Mouse (Mus musculus): ENCODE data around the gene Ripor1. TPM values are rescaled to one million over a fixed set of nuclear protein-coding genes. Genes with fewer than 3 reads are reported as not detected.

The Ripor1 gene
- polyA plus RNA-seq, 1 experiment from 2014 or later = 20.2 TPM

DNA sequence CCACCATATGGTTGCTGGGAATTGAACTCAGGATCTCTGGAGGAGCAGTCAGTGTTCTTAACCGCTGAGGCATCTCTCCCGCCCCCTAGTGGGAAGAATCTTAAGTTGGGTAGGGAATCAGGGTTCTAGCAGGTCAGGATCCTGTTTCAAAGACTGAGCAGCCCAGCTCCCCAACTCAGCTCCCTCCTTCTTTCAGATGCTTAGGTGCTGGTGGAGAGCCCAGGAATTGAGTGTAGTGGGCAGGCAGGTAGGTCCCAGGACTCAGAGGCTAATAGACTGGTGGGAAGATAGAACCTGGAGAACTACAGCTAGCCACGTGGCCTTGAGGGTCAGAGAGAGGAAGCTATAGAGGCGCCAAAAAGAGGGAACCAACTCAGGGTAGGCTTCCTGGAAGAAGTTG lies 2.6 kb downstream of the Ripor1 start:
- H3K36me3 ChIP-seq = 0 out of 2 replicates have a peak, but pooled peaks cover 9% of the 10 kb centered on the region
- peaks cover 31% of the 10 kb centered on the region for H3K4me1 ChIP-seq
- peak overlapping the region; percentile 80; the same call in 1 of the 2 replicates for H3K4me2 ChIP-seq (replicated peaks)
- no peak overlapping the region; the same call in 1 of the 2 replicates for H3K9ac ChIP-seq
- ATAC-seq (ENCODE audit: low FRiP score, low read depth) = no peak
- H3K27me3 ChIP-seq = peaks cover 14% of the 10 kb centered on the region
- H3K27ac ChIP-seq = no peak overlapping the region
- H3K9me3 ChIP-seq = no peaks in the 10 kb centered on the region
- 24% methylated on average over 4 of the region's 4 CpGs for WGBS
- no peak overlapping the region for H3K4me3 ChIP-seq

DNA sequence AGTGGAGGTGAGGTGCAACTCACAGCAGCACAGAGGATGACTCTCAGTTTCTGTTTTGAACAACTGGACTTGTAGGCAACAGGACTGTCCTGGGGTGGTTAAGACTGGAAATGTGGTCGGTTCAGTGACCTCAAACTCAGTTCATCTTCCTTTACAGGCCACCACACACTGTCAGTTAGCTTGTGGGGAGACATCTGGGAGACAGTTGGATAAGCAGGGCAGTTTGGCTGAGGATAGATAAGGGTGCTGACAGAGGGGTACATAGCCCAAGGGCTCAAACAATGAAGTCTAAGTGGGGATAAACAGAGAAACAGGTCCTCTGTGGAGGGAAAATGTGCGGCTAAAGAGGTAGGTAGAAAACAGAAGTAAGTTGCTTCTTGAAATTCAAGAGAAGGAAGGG lies 4.3 kb downstream of the Ripor1 start:
- H3K27me3 ChIP-seq = peaks cover 24% of the 10 kb centered on the region
- H3K4me1 ChIP-seq = peaks cover 43% of the 10 kb centered on the region
- 0 out of 2 replicates have a peak, but pooled peaks cover 9% of the 10 kb centered on the region for H3K36me3 ChIP-seq
- no peak overlapping the region for H3K4me3 ChIP-seq
- WGBS = 75% methylated on average over 2 of the region's 2 CpGs
- H3K9ac ChIP-seq = no peak overlapping the region
- H3K27ac ChIP-seq = no peak overlapping the region
- no peaks in the 10 kb centered on the region for H3K9me3 ChIP-seq
- no peak for ATAC-seq (ENCODE audit: low FRiP score, low read depth)
- no peak overlapping the region for H3K4me2 ChIP-seq (replicated peaks)

DNA sequence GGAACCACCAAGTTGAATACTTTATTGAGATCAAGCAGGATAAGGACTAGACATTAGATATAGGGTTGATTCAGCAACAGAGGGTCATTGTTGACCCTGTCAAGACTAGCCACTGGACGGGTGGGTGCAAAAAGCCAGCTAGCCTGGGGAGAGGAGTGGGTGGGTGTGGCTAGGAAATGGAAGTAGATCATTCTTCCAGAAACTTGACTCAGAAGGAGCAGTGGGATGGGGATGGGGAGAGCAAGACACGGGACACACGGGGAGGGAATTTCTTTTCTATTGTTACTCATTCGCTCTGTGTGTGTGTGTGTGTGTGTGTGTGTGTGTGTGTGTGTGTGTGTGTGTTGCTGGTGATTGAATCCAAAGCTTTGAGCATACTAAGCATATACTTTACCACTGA lies 4.7 kb downstream of the Ripor1 start:
- H3K4me2 ChIP-seq (replicated peaks) = no peak overlapping the region
- no peak overlapping the region for H3K9ac ChIP-seq
- H3K27ac ChIP-seq = no peak overlapping the region
- peaks cover 24% of the 10 kb centered on the region for H3K27me3 ChIP-seq
- H3K36me3 ChIP-seq = peaks cover 11% of the 10 kb centered on the region; the same call in 1 of the 2 replicates
- ATAC-seq (ENCODE audit: low FRiP score, low read depth) = no peak
- peaks cover 43% of the 10 kb centered on the region for H3K4me1 ChIP-seq
- WGBS = 91% methylated on average over 4 of the region's 4 CpGs
- H3K4me3 ChIP-seq = no peak overlapping the region
- H3K9me3 ChIP-seq = no peaks in the 10 kb centered on the region

DNA sequence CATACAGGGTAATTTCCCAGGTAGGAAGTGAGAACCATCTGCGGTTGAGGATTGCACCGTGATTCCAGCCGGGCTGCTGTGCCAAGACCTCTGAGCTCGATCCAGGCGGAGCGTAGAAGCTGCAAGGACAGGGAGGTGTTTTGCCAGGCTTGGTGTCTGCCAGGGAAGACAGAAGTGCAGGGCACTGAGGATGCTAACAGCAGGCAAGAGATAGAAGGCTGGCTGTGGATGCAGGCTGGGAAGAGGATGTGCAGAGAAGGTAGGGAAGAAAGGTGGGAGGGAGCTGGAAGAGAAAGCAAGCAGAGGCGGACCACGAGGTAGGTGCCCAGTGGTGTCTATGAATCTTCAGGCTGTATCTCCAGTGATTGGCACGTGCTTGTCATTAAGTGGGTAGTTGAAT lies 6.8 kb downstream of the Ripor1 start:
- H3K9ac ChIP-seq = no peak overlapping the region
- peaks cover 27% of the 10 kb centered on the region for H3K27me3 ChIP-seq
- ATAC-seq (ENCODE audit: low FRiP score, low read depth) = no peak
- no peak overlapping the region for H3K4me3 ChIP-seq
- H3K36me3 ChIP-seq = peaks cover 32% of the 10 kb centered on the region
- no peak overlapping the region for H3K4me2 ChIP-seq (replicated peaks)
- no peak overlapping the region for H3K27ac ChIP-seq
- H3K9me3 ChIP-seq = no peaks in the 10 kb centered on the region
- WGBS = 84% methylated on average over 9 of the region's 9 CpGs
- peaks cover 34% of the 10 kb centered on the region for H3K4me1 ChIP-seq

DNA sequence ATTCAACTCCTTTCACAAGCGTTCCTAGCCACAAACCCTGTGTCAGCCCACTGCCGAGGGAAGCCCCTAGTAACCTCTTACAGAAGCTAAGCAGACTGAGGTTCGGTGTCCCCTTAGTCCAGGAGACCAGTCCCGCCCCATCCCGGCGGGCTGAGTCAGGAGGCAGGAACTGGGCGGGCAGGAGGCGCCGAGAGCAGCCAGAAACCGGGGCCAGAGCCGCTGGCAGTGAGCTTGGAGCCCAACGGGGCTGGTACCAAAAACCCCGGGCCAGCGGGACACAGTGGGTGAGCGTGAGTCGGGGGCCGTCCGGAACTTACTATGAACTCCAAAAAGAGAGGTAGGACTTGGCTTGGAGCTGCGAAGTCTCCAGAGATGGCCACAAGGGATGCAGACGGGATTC lies 8.0 kb downstream of the Ripor1 start:
- H3K36me3 ChIP-seq = peaks cover 44% of the 10 kb centered on the region
- H3K4me2 ChIP-seq (replicated peaks) = peak overlapping the region; percentile 94
- peaks cover 27% of the 10 kb centered on the region for H3K27me3 ChIP-seq
- no peak for ATAC-seq (ENCODE audit: low FRiP score, low read depth)
- peak overlapping the region; percentile 56 for H3K4me3 ChIP-seq
- no peak overlapping the region for H3K27ac ChIP-seq
- 3% methylated on average over 20 of the region's 20 CpGs for WGBS
- H3K9ac ChIP-seq = peak overlapping the region; percentile 53; the same call in 1 of the 2 replicates
- H3K4me1 ChIP-seq = peaks cover 24% of the 10 kb centered on the region
- H3K9me3 ChIP-seq = no peaks in the 10 kb centered on the region

DNA sequence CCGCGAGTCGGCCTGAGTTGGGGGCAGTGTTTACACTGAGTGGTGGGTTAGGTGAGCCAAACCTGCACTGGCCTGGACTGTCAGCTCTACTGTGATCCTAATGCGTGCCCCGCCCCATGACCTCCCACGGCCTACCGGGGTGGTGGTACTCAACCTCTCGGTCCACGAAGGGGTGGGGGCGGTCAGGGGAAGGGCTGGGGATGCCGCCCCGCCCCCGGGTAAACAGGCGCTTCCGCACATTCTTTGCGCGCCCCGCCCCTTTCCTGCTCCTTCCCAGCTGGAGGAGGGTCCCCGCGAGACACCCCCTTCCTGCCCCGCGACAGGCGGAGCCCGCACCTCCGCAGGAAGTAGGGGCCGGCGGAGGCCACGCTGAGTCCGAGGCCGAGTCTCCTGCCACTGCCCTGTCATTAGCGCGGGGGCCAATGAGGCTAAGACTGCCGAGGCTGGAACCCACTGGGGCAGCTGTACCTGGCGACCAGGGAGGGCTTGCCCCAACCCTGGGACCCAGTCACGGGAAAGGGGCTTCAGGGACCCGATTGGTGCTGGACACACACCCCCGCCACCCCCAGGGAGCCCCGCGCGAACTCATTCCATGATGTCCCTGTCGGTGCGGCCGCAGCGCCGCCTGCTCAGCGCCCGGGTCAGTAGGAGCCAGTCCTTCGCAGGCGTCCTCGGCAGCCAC lies 8.9 kb downstream of the Ripor1 start:
- Histone ChIP-seq H3K27ac (no peak overlapping the region), H3K9me3 (no peaks in the 10 kb centered on the region), H3K36me3 (peaks cover 53% of the 10 kb centered on the region), H3K4me2 (replicated peaks) (peak overlapping the region; percentile 94), H3K27me3 (peaks cover 27% of the 10 kb centered on the region), H3K4me1 (peaks cover 24% of the 10 kb centered on the region), H3K9ac (peak overlapping the region; percentile 70), H3K4me3 (peak overlapping the region; percentile 56)
- WGBS = 1% methylated on average over 50 of the region's 50 CpGs
- peak; percentile 71 for ATAC-seq (ENCODE audit: low FRiP score, low read depth)

DNA sequence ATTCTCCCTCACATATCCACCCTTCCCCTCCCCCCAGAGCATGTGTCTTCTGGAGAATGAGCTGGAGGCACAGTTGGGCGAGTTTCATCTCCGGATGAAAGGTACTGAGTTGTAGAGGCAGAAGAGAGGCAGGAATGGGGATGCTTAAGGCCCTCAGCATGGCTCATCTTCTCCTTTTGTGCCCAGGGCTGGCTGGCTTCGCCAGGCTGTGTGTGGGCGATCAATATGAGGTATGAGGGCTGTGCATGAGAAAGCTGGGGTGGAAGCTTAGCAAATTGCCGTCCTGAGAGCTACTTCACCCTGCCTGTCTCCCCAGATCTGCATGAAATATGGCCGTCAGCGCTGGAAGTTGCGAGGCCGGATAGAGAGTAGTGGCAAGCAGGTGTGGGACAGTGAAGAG lies 10.9 kb downstream of the Ripor1 start:
- no peak overlapping the region for H3K4me2 ChIP-seq (replicated peaks)
- H3K36me3 ChIP-seq = peaks cover 65% of the 10 kb centered on the region
- H3K27me3 ChIP-seq = peaks cover 27% of the 10 kb centered on the region
- peaks cover 24% of the 10 kb centered on the region for H3K4me1 ChIP-seq
- H3K9ac ChIP-seq = no peak overlapping the region
- no peak overlapping the region for H3K27ac ChIP-seq
- H3K9me3 ChIP-seq = no peaks in the 10 kb centered on the region
- no peak overlapping the region for H3K4me3 ChIP-seq
- WGBS = 88% methylated on average over 9 of the region's 9 CpGs
- no peak for ATAC-seq (ENCODE audit: low FRiP score, low read depth)

DNA sequence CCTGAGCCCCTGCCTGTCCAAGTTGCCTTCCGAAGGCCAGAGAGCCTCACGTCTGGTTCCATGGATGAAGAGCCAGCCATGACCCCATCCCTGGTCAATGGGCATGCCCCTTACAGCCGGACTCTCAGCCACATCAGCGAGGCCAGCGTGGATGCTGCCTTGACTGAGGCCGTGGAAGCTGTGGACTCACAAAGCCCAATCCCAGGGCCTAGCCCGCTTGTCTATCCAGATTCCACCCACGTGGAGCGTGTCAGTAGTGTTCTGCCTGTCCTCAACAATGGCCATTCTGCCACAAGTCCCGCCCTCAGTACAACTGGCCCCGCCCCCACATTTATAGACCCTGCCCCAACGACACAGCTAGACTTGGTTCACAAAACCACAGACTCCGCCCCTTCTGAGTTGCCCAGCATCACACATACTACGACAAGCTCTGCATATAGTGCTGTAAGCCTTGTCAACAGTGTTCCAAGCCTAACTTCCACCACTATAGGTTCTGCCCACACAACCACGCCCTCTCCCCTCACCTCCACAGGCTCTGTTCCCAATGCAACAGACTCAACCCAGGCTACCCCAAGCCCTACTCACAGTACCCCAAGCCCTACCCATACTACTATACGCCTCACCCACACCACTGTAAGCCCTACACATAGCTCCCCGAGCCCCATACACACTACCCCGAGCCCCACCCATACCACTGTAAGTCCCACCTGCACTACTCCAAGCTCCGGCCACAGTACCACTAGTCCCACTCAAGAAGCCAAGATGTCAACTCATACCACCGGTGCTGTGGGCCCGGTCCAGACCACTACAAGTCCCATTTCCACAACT lies 12.6 kb downstream of the Ripor1 start:
- peaks cover 78% of the 10 kb centered on the region for H3K36me3 ChIP-seq
- WGBS = 90% methylated on average over 21 of the region's 21 CpGs

DNA sequence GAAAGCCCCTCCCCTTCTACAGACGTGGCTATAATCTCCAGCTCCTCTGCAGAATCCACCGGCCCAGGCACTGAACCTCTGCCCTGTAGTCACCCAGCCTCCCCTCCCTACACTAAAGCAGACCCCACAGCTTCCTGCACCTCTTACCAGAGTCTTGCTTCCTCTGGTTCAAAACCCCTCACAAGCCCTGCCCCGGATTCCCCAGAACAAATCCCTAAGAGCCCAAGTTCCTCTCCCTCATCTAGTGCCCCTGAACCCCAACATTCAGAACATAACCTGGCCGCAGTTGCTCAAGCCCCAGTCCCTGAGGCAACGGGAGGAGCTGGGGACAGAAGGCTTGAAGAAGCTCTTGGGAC lies 13.2 kb downstream of the Ripor1 start:
- H3K36me3 ChIP-seq = peaks cover 78% of the 10 kb centered on the region

More for the DNA sequence above, 12.6 kb downstream of the Ripor1 start:
- no peak overlapping the region for H3K4me3 ChIP-seq
- no peak for ATAC-seq (ENCODE audit: low FRiP score, low read depth)
- no peaks in the 10 kb centered on the region for H3K9me3 ChIP-seq
- peaks cover 31% of the 10 kb centered on the region for H3K4me1 ChIP-seq
- no peak overlapping the region for H3K4me2 ChIP-seq (replicated peaks)
- no peak overlapping the region for H3K27ac ChIP-seq
- peaks cover 14% of the 10 kb centered on the region; the same call in 1 of the 2 replicates for H3K27me3 ChIP-seq
- H3K9ac ChIP-seq = no peak overlapping the region

DNA sequence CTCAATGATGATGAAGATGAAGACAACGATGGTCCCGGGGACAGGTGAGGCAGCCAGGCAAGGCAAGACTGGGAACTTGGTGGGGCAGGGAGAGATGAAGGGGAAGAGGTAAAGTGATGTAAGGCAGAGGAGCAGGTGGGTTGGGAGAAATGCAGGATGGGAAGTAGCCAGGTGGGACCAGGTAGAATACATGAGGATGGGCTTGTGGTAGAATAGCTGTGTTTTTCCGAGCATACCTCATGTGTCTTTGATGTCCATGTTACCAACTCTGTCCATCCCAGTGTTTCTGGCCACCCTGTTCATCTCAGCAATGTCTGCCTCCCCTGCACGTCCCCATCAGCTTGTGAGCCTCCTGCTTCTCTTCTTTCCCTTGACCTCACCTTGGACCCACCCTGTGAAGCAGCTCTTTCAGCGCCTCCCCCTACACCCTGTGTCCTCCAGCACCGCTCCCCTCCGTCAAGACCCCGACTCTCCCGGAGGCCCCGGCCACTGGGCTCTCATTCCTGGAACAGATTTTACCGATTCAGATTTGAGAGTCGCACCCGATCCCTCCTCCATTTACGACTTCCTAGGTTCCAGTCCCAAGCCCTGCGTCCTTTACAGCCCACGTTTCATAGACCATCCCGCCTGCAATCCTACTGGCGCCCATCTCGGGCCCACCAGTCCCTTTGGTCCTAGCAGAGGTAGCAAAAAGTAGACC lies 14.0 kb downstream of the Ripor1 start:
- H3K9me3 ChIP-seq = no peaks in the 10 kb centered on the region
- H3K27ac ChIP-seq = no peak overlapping the region
- no peak overlapping the region for H3K9ac ChIP-seq
- WGBS = 90% methylated on average over 19 of the region's 19 CpGs
- no peak for ATAC-seq (ENCODE audit: low FRiP score, low read depth)
- 0 out of 2 replicates have a peak, but pooled peaks cover 7% of the 10 kb centered on the region for H3K27me3 ChIP-seq
- H3K4me1 ChIP-seq = peaks cover 32% of the 10 kb centered on the region
- H3K36me3 ChIP-seq = peaks cover 78% of the 10 kb centered on the region
- H3K4me3 ChIP-seq = no peak overlapping the region
- no peak overlapping the region for H3K4me2 ChIP-seq (replicated peaks)

More for the DNA sequence above, 13.2 kb downstream of the Ripor1 start:
- H3K4me1 ChIP-seq = peaks cover 32% of the 10 kb centered on the region
- H3K27me3 ChIP-seq = 0 out of 2 replicates have a peak, but pooled peaks cover 12% of the 10 kb centered on the region
- no peaks in the 10 kb centered on the region for H3K9me3 ChIP-seq
- no peak for ATAC-seq (ENCODE audit: low FRiP score, low read depth)
- no peak overlapping the region for H3K4me2 ChIP-seq (replicated peaks)
- H3K27ac ChIP-seq = no peak overlapping the region
- no peak overlapping the region for H3K9ac ChIP-seq
- H3K4me3 ChIP-seq = no peak overlapping the region
- WGBS = 93% methylated on average over 5 of the region's 5 CpGs

DNA sequence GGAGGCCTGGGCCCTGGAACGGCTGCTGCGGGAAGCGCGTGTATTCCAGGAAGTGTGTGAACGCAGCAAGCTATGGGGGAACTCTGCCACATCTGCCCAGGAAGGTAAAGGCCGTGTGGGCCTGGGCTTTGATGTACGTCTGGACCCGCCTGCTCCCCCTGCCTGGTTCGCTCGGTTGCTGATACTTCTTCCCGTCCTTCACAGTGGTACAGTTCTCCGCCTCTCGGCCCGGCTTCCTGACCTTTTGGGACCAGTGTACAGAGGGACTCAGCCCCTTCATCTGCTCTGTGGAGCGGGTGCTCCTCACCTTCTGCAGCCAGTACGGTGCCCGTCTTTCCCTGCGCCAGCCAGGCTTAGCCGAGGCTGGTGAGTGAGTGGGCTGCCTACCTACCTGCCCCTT lies 15.2 kb downstream of the Ripor1 start:
- 86% methylated on average over 19 of the region's 19 CpGs for WGBS
- ATAC-seq (ENCODE audit: low FRiP score, low read depth) = no peak
- peaks cover 71% of the 10 kb centered on the region for H3K36me3 ChIP-seq
- H3K4me2 ChIP-seq (replicated peaks) = no peak overlapping the region
- H3K9me3 ChIP-seq = no peaks in the 10 kb centered on the region
- H3K27me3 ChIP-seq = 0 out of 2 replicates have a peak, but pooled peaks cover under 1% of the 10 kb centered on the region
- H3K4me3 ChIP-seq = no peak overlapping the region
- H3K9ac ChIP-seq = no peak overlapping the region
- H3K4me1 ChIP-seq = peaks cover 35% of the 10 kb centered on the region
- H3K27ac ChIP-seq = no peak overlapping the region

All from limb, embryonic 13.5 days (tissue).